In genomic region chr7:24269256-24269655, GRCm38 (mm10) we compare ENCODE assay signal across 11 mouse cellular contexts. TPM values are rescaled to one million over a fixed set of nuclear protein-coding genes. Genes with fewer than 3 reads are reported as not detected.
DNase-seq lines count a peak whose midpoint lies in the region; ATAC-seq and TF ChIP-seq lines count a peak whose summit lies in the region.
"Had no signal": no experiment of that assay in that cellular context is flagged by ENCODE, and none has a peak within 500 bp of the region (broad histone marks: within the 10 kb centered on the region; RNA-seq: fewer than 3 reads in every experiment).

No protein-coding gene starts in this region.

- no peak overlapping the region for H3K9ac ChIP-seq in heart, embryonic 14.5 days (ENCODE audit: low read length)
- no peak overlapping the region for H3K9ac ChIP-seq in hindbrain, embryonic 16.5 days (ENCODE audit: low read depth, low read length)
- H3K9ac ChIP-seq in neural tube, embryonic 14.5 days (replicated peaks; ENCODE audit: low read depth, low read length), result no peak overlapping the region
- no peak overlapping the region for H3K9ac ChIP-seq in kidney, embryonic 15.5 days

- WGBS in heart, embryonic 14.5 days, result 67% methylated on average over 3 of the region's 3 CpGs
- WGBS in heart, embryonic 10.5 days, result 65% methylated on average over 3 of the region's 3 CpGs
- WGBS in thymus, adult 2 months, result 92% methylated on average over 3 of the region's 3 CpGs
- WGBS in hindbrain, embryonic 16.5 days, result 80% methylated on average over 3 of the region's 3 CpGs
- 81% methylated on average over 3 of the region's 3 CpGs for WGBS in neural tube, embryonic 14.5 days
- 71% methylated on average over 3 of the region's 3 CpGs for WGBS in kidney, embryonic 15.5 days

- H3K9me3 ChIP-seq in heart, embryonic 14.5 days (ENCODE audit: control insufficient read depth, low read length), result 0 out of 2 replicates have a peak, but pooled peaks cover 2% of the 10 kb centered on the region
- no peaks in the 10 kb centered on the region for H3K9me3 ChIP-seq in heart, embryonic 10.5 days
- no peaks in the 10 kb centered on the region for H3K9me3 ChIP-seq in hindbrain, embryonic 16.5 days (ENCODE audit: control insufficient read depth, low read length)
- H3K9me3 ChIP-seq in neural tube, embryonic 14.5 days (ENCODE audit: control insufficient read depth, low read length), result no peaks in the 10 kb centered on the region
- H3K9me3 ChIP-seq in kidney, embryonic 15.5 days (replicated peaks), result no peaks in the 10 kb centered on the region
- H3K9me3 ChIP-seq: G1E had no signal

- peaks cover 9% of the 10 kb centered on the region for H3K36me3 ChIP-seq in heart, embryonic 14.5 days (ENCODE audit: control insufficient read depth, insufficient read depth, low read length)
- peaks cover 9% of the 10 kb centered on the region for H3K36me3 ChIP-seq in heart, embryonic 10.5 days
- H3K36me3 ChIP-seq in thymus, adult 2 months (ENCODE audit: control insufficient read depth, insufficient read depth, low read length), result no peaks in the 10 kb centered on the region
- H3K36me3 ChIP-seq in hindbrain, embryonic 16.5 days (ENCODE audit: control insufficient read depth, insufficient read depth, low read length), result peaks cover 6% of the 10 kb centered on the region; the same call in 1 of the 2 replicates
- H3K36me3 ChIP-seq in neural tube, embryonic 14.5 days (ENCODE audit: control insufficient read depth, insufficient read depth, low read length), result 0 out of 2 replicates have a peak, but pooled peaks cover 3% of the 10 kb centered on the region
- peaks cover 10% of the 10 kb centered on the region for H3K36me3 ChIP-seq in kidney, embryonic 15.5 days

- peak overlapping the region; percentile 77; the same call in 1 of the 2 replicates for H3K4me2 ChIP-seq in heart, embryonic 14.5 days (ENCODE audit: low read length)
- no peak overlapping the region; the same call in 1 of the 2 replicates for H3K4me2 ChIP-seq in hindbrain, embryonic 16.5 days (ENCODE audit: low read length)
- no peak overlapping the region for H3K4me2 ChIP-seq in neural tube, embryonic 14.5 days (ENCODE audit: low read depth, low read length)
- H3K4me2 ChIP-seq in kidney, embryonic 15.5 days, result no peak overlapping the region; the same call in 1 of the 2 replicates

- no peak overlapping the region for H3K4me3 ChIP-seq in heart, embryonic 14.5 days (ENCODE audit: control insufficient read depth in 1 of 2, insufficient read depth in 1 of 2, low read depth in 1 of 2, low read length in 2 of 2)
- H3K4me3 ChIP-seq in heart, embryonic 10.5 days, result no peak overlapping the region
- no peak overlapping the region for H3K4me3 ChIP-seq in thymus, adult 2 months (ENCODE audit: control insufficient read depth, insufficient read depth, low read length)
- H3K4me3 ChIP-seq in hindbrain, embryonic 16.5 days (ENCODE audit: low read length), result no peak overlapping the region
- 0 out of 2 replicates have a peak overlapping the region, but pooled peaks have one; percentile 53 for H3K4me3 ChIP-seq in neural tube, embryonic 14.5 days (ENCODE audit: low read depth, low read length)
- no peak overlapping the region for H3K4me3 ChIP-seq in kidney, embryonic 15.5 days (replicated peaks)

- no peak for ATAC-seq in heart, embryonic 14.5 days (ENCODE audit: insufficient number of reproducible peaks, insufficient read depth, low FRiP score, low read depth)
- ATAC-seq in hindbrain, embryonic 16.5 days, result peak; percentile 18
- ATAC-seq in neural tube, embryonic 14.5 days (ENCODE audit: low read depth), result peak; percentile 23; the same call in 1 of the 2 replicates
- no peak; the same call in 1 of the 2 replicates for ATAC-seq in kidney, embryonic 15.5 days (replicated peaks; ENCODE audit: low FRiP score)

- no peaks in the 10 kb centered on the region for H3K27me3 ChIP-seq in heart, embryonic 14.5 days (ENCODE audit: control insufficient read depth, insufficient read depth, low read length)
- H3K27me3 ChIP-seq in heart, embryonic 10.5 days (ENCODE audit: insufficient read depth, poor library complexity, severe bottlenecking), result no peaks in the 10 kb centered on the region
- H3K27me3 ChIP-seq in thymus, adult 2 months (ENCODE audit: control insufficient read depth, insufficient read depth, low read length), result no peaks in the 10 kb centered on the region
- H3K27me3 ChIP-seq in hindbrain, embryonic 16.5 days (replicated peaks; ENCODE audit: control insufficient read depth, insufficient read depth, low read length), result no peaks in the 10 kb centered on the region
- no peaks in the 10 kb centered on the region for H3K27me3 ChIP-seq in neural tube, embryonic 14.5 days (ENCODE audit: control insufficient read depth, insufficient read depth, low read length)
- no peaks in the 10 kb centered on the region for H3K27me3 ChIP-seq in kidney, embryonic 15.5 days

- H3K27ac ChIP-seq in heart, embryonic 14.5 days (replicated peaks in 1 of 2; ENCODE audit: control insufficient read depth in 1 of 2, insufficient read depth in 1 of 2, low read depth in 2 of 2, low read length in 2 of 2), result no peak overlapping the region
- no peak overlapping the region; the same call in 1 of the 2 replicates for H3K27ac ChIP-seq in heart, embryonic 10.5 days
- peak overlapping the region; percentile 12; the same call in 1 of the 2 replicates for H3K27ac ChIP-seq in thymus, adult 2 months (ENCODE audit: control insufficient read depth, insufficient read depth, low read length)
- no peak overlapping the region for H3K27ac ChIP-seq in hindbrain, embryonic 16.5 days (ENCODE audit: low read depth, low read length)
- no peak overlapping the region for H3K27ac ChIP-seq in neural tube, embryonic 14.5 days (ENCODE audit: low read depth, low read length)
- no peak overlapping the region for H3K27ac ChIP-seq in kidney, embryonic 15.5 days

- H3K4me1 ChIP-seq in heart, embryonic 14.5 days (ENCODE audit: control insufficient read depth in 2 of 2, insufficient read depth in 2 of 2, low read length in 2 of 2), result peaks cover 3 to 5% of the 10 kb centered on the region in 2 experiments; a peak in 3 of 4 replicates
- 0 out of 2 replicates have a peak, but pooled peaks cover 3% of the 10 kb centered on the region for H3K4me1 ChIP-seq in heart, embryonic 10.5 days
- peaks cover 17% of the 10 kb centered on the region for H3K4me1 ChIP-seq in thymus, adult 2 months (replicated peaks; ENCODE audit: control insufficient read depth, insufficient read depth, low read length)
- peaks cover 6% of the 10 kb centered on the region; the same call in 1 of the 2 replicates for H3K4me1 ChIP-seq in hindbrain, embryonic 16.5 days (ENCODE audit: control insufficient read depth, insufficient read depth, low read depth, low read length)
- no peaks in the 10 kb centered on the region for H3K4me1 ChIP-seq in neural tube, embryonic 14.5 days (ENCODE audit: control insufficient read depth, insufficient read depth, low read length)
- peaks cover 5% of the 10 kb centered on the region for H3K4me1 ChIP-seq in kidney, embryonic 15.5 days

- no peak for TF ChIP-seq POLR2A in thymus, adult 2 months (IDR thresholded peaks at IDR 0.05; ENCODE audit: control insufficient read depth, extremely low read depth, insufficient read depth, low read length, poor library complexity)

- DNase-seq in heart, embryonic 10.5 days (ENCODE audit: low spot score), result no peak
- DNase-seq in thymus, adult 2 months, result no peak
- no peak for DNase-seq in thymus, postnatal 10 days (ENCODE audit: low spot score in 2 of 2)
- DNase-seq in adrenal gland, postnatal 14 days, result no peak
- DNase-seq: lung, postnatal 10 days; right cerebral cortex, adult 18-20 months had no signal

- TF ChIP-seq CTCF in thymus, adult 2 months (IDR thresholded peaks at IDR 0.05; ENCODE audit: borderline replicate concordance, control insufficient read depth, extremely low read depth, insufficient read depth, low read length, poor library complexity), result no peak

RNA-seq across cellular contexts. Expression of gene Zfp93, which starts 1.0 kb away (rescaled TPM):
- 5.0 and 6.5 TPM in 2 replicates for polyA plus RNA-seq in heart, embryonic 14.5 days (2014; fragmentation: Nextera tagmentation; extraction: Ambion mirVana)
- 5.8 and 6.4 TPM in 2 replicates for polyA plus RNA-seq in heart, embryonic 10.5 days (2016; fragmentation: Nextera tagmentation; extraction: Ambion mirVana)
- polyA plus RNA-seq in thymus, adult 2 months (2012; rRNA removed), result 1.2 and 1.7 TPM in 2 replicates
- 6.4 and 8.2 TPM in 2 replicates for polyA plus RNA-seq in hindbrain, embryonic 16.5 days (2015; fragmentation: Nextera tagmentation; extraction: Ambion mirVana)
- polyA plus RNA-seq in neural tube, embryonic 14.5 days (2014; fragmentation: Nextera tagmentation; extraction: Ambion mirVana), result 6.4 and 8.9 TPM in 2 replicates
- 10.7 and 11.5 TPM in 2 replicates for polyA plus RNA-seq in kidney, embryonic 15.5 days (2015; fragmentation: Nextera tagmentation; extraction: Ambion mirVana)
- total RNA-seq in adrenal gland, postnatal 14 days (2021), result 4.4 and 4.7 TPM in 2 replicates

RNA-seq across cellular contexts. Expression of gene Zfp108, which starts 14.7 kb away (rescaled TPM):
- polyA plus RNA-seq in heart, embryonic 14.5 days (2014; fragmentation: Nextera tagmentation; extraction: Ambion mirVana), result 2.2 and 2.5 TPM in 2 replicates
- polyA plus RNA-seq in heart, embryonic 10.5 days (2016; fragmentation: Nextera tagmentation; extraction: Ambion mirVana), result 1.8 and 2.5 TPM in 2 replicates
- 0.34 and 0.43 TPM in 2 replicates for polyA plus RNA-seq in thymus, adult 2 months (2012; rRNA removed)
- polyA plus RNA-seq in hindbrain, embryonic 16.5 days (2015; fragmentation: Nextera tagmentation; extraction: Ambion mirVana), result 5.7 and 6.1 TPM in 2 replicates
- polyA plus RNA-seq in neural tube, embryonic 14.5 days (2014; fragmentation: Nextera tagmentation; extraction: Ambion mirVana), result 7.0 and 7.2 TPM in 2 replicates
- polyA plus RNA-seq in kidney, embryonic 15.5 days (2015; fragmentation: Nextera tagmentation; extraction: Ambion mirVana), result 3.6 and 4.2 TPM in 2 replicates
- total RNA-seq in adrenal gland, postnatal 14 days (2021), result 2.1 and 3.4 TPM in 2 replicates
- polyA plus RNA-seq: G1E had no signal

RNA-seq across cellular contexts. Expression of gene Zfp61, which starts 31.8 kb away (rescaled TPM):
- 12.9 and 15.9 TPM in 2 replicates for polyA plus RNA-seq in heart, embryonic 14.5 days (2014; fragmentation: Nextera tagmentation; extraction: Ambion mirVana)
- 20.7 and 27.2 TPM in 2 replicates for polyA plus RNA-seq in heart, embryonic 10.5 days (2016; fragmentation: Nextera tagmentation; extraction: Ambion mirVana)
- polyA plus RNA-seq in thymus, adult 2 months (2012; rRNA removed), result 16.1 and 22.6 TPM in 2 replicates
- 41.4 and 42.1 TPM in 2 replicates for polyA plus RNA-seq in hindbrain, embryonic 16.5 days (2015; fragmentation: Nextera tagmentation; extraction: Ambion mirVana)
- polyA plus RNA-seq in neural tube, embryonic 14.5 days (2014; fragmentation: Nextera tagmentation; extraction: Ambion mirVana), result 37.3 and 39.6 TPM in 2 replicates
- polyA plus RNA-seq in kidney, embryonic 15.5 days (2015; fragmentation: Nextera tagmentation; extraction: Ambion mirVana), result 40.0 and 43.9 TPM in 2 replicates
- total RNA-seq in adrenal gland, postnatal 14 days (2021), result 6.5 and 11.4 TPM in 2 replicates

RNA-seq across cellular contexts. Expression of gene Zfp109, which starts 31.9 kb away (rescaled TPM):
- 2.3 and 3.4 TPM in 2 replicates for polyA plus RNA-seq in heart, embryonic 14.5 days (2014; fragmentation: Nextera tagmentation; extraction: Ambion mirVana)
- polyA plus RNA-seq in heart, embryonic 10.5 days (2016; fragmentation: Nextera tagmentation; extraction: Ambion mirVana), result 4.4 and 4.6 TPM in 2 replicates
- polyA plus RNA-seq in thymus, adult 2 months (2012; rRNA removed), result 2.3 and 2.6 TPM in 2 replicates
- polyA plus RNA-seq in hindbrain, embryonic 16.5 days (2015; fragmentation: Nextera tagmentation; extraction: Ambion mirVana), result 4.2 and 4.9 TPM in 2 replicates
- polyA plus RNA-seq in neural tube, embryonic 14.5 days (2014; fragmentation: Nextera tagmentation; extraction: Ambion mirVana), result 3.8 and 4.5 TPM in 2 replicates
- 5.6 and 6.1 TPM in 2 replicates for polyA plus RNA-seq in kidney, embryonic 15.5 days (2015; fragmentation: Nextera tagmentation; extraction: Ambion mirVana)
- total RNA-seq in adrenal gland, postnatal 14 days (2021), result 2.7 and 3.0 TPM in 2 replicates

RNA-seq across cellular contexts. Expression of gene Zfp94, which starts 47.2 kb away (rescaled TPM):
- polyA plus RNA-seq in heart, embryonic 14.5 days (2014; fragmentation: Nextera tagmentation; extraction: Ambion mirVana), result 4.5 and 6.3 TPM in 2 replicates
- 7.0 and 10.1 TPM in 2 replicates for polyA plus RNA-seq in heart, embryonic 10.5 days (2016; fragmentation: Nextera tagmentation; extraction: Ambion mirVana)
- polyA plus RNA-seq in thymus, adult 2 months (2012; rRNA removed), result 6.2 and 6.8 TPM in 2 replicates
- 19.2 and 19.8 TPM in 2 replicates for polyA plus RNA-seq in hindbrain, embryonic 16.5 days (2015; fragmentation: Nextera tagmentation; extraction: Ambion mirVana)
- polyA plus RNA-seq in neural tube, embryonic 14.5 days (2014; fragmentation: Nextera tagmentation; extraction: Ambion mirVana), result 19.2 and 24.2 TPM in 2 replicates
- polyA plus RNA-seq in kidney, embryonic 15.5 days (2015; fragmentation: Nextera tagmentation; extraction: Ambion mirVana), result 11.3 and 12.1 TPM in 2 replicates
- 3.8 and 5.4 TPM in 2 replicates for total RNA-seq in adrenal gland, postnatal 14 days (2021)

Comparison
In these comparisons a context has a peak if more than half of its experiments do, and no peak if none do; other contexts are left out.
1. ATAC-seq: peak in hindbrain, embryonic 16.5 days (single experiment) and neural tube, embryonic 14.5 days (single experiment); none in heart, embryonic 14.5 days (single experiment) and kidney, embryonic 15.5 days (single experiment).